In genomic region chr12:16643508-16644345, GRCm38 (mm10) we compare ENCODE assay signal across 8 mouse cellular contexts. TPM values are rescaled to one million over a fixed set of nuclear protein-coding genes. Genes with fewer than 3 reads are reported as not detected.
DNase-seq lines count a peak whose midpoint lies in the region; ATAC-seq and TF ChIP-seq lines count a peak whose summit lies in the region.

No protein-coding gene starts in this region.

- no peaks in the 10 kb centered on the region for H3K27me3 ChIP-seq in neural tube, embryonic 15.5 days (replicated peaks)
- H3K27me3 ChIP-seq in liver, embryonic 11.5 days (replicated peaks; ENCODE audit: control insufficient read depth, insufficient read depth, low read length) = no peaks in the 10 kb centered on the region

- peaks cover 12% of the 10 kb centered on the region for H3K4me1 ChIP-seq in neural tube, embryonic 15.5 days
- H3K4me1 ChIP-seq in liver, embryonic 11.5 days (replicated peaks; ENCODE audit: control insufficient read depth, insufficient read depth, low read length) = no peaks in the 10 kb centered on the region

- H3K9me3 ChIP-seq in neural tube, embryonic 15.5 days (replicated peaks) = no peaks in the 10 kb centered on the region
- H3K9me3 ChIP-seq in liver, embryonic 11.5 days (ENCODE audit: control insufficient read depth, low read length) = no peaks in the 10 kb centered on the region

- H3K9ac ChIP-seq in neural tube, embryonic 15.5 days (replicated peaks) = no peak overlapping the region
- no peak overlapping the region for H3K9ac ChIP-seq in liver, embryonic 11.5 days (ENCODE audit: low read depth, low read length)

- no peak overlapping the region for H3K4me2 ChIP-seq in neural tube, embryonic 15.5 days
- H3K4me2 ChIP-seq in liver, embryonic 11.5 days = no peak overlapping the region

- peak; percentile 70 to 84 for DNase-seq in heart, adult 18-20 months
- no peak for DNase-seq in heart, adult 8-10 months (ENCODE audit: low spot score)
- peak; percentile 93 for DNase-seq in brain, embryonic 14.5 days (ENCODE audit: low read depth)
- peak; percentile 67 to 75 for DNase-seq in gastrocnemius, postnatal 36 days
- DNase-seq in kidney, postnatal 25 days = peak; percentile 13 to 58
- no peak for DNase-seq in liver, embryonic 11.5 days (ENCODE audit: low spot score)
- DNase-seq in ovary, postnatal 10 days (ENCODE audit: low spot score) = no peak

- 28% methylated on average over 12 of the region's 12 CpGs for WGBS in neural tube, embryonic 15.5 days
- 64% methylated on average over 12 of the region's 12 CpGs for WGBS in liver, embryonic 11.5 days

- no peak for TF ChIP-seq CTCF in brain, embryonic 14.5 days (IDR thresholded peaks at IDR 0.05; ENCODE audit: borderline replicate concordance, extremely low read depth, insufficient read depth, insufficient read length)

- H3K4me3 ChIP-seq in neural tube, embryonic 15.5 days (replicated peaks) = no peak overlapping the region
- no peak overlapping the region for H3K4me3 ChIP-seq in liver, embryonic 11.5 days (ENCODE audit: low read depth, low read length)

- peak; percentile 75 for ATAC-seq in neural tube, embryonic 15.5 days (ENCODE audit: low FRiP score)
- ATAC-seq in liver, embryonic 11.5 days (replicated peaks; ENCODE audit: low FRiP score) = no peak

- intact Hi-C loops in gastrocnemius, postnatal 36 days (cut with DNase I) = no loop called here

- TF ChIP-seq POLR2A in brain, embryonic 14.5 days (IDR thresholded peaks at IDR 0.05; ENCODE audit: borderline replicate concordance, extremely low read depth, insufficient read depth, insufficient read length, poor library complexity, severe bottlenecking) = no peak

- peak overlapping the region; percentile 20 for H3K27ac ChIP-seq in neural tube, embryonic 15.5 days (replicated peaks)
- no peak overlapping the region for H3K27ac ChIP-seq in liver, embryonic 11.5 days (ENCODE audit: low read depth, low read length)

- no peaks in the 10 kb centered on the region for H3K36me3 ChIP-seq in neural tube, embryonic 15.5 days
- H3K36me3 ChIP-seq in liver, embryonic 11.5 days (ENCODE audit: control insufficient read depth, insufficient read depth, low read length) = no peaks in the 10 kb centered on the region

RNA-seq across cellular contexts. Expression of gene Ntsr2, which starts 9.5 kb away (rescaled TPM):
- 1 to 10 TPM; 7.2 to 7.9 TPM for total RNA-seq in heart, adult 18-20 months (2021)
- total RNA-seq in heart, adult 8-10 months (2022) = 1 to 10 TPM; 6.5 to 7.8 (median 6.8) TPM
- polyA plus RNA-seq in brain, embryonic 14.5 days (2012; rRNA removed) = 1.5 and 1.8 TPM in 2 replicates
- 1 to 10 TPM; 2.2 to 2.6 TPM for total RNA-seq in gastrocnemius, postnatal 36 days (2021)
- 3.4 and 3.5 TPM in 2 replicates for polyA plus RNA-seq in neural tube, embryonic 15.5 days (2015; fragmentation: Nextera tagmentation; extraction: Ambion mirVana)
- not detected in 2 replicates for polyA plus RNA-seq in liver, embryonic 11.5 days (2014; fragmentation: Nextera tagmentation; extraction: Ambion mirVana)

RNA-seq across cellular contexts. Expression of gene Lpin1, which starts 33.0 kb away (rescaled TPM):
- total RNA-seq in heart, adult 18-20 months (2021) = 100 to 1,000 TPM; 161 to 165 TPM
- 100 to 1,000 TPM; 152 to 176 (median 162) TPM for total RNA-seq in heart, adult 8-10 months (2022)
- polyA plus RNA-seq in brain, embryonic 14.5 days (2012; rRNA removed) = 19.0 and 25.6 TPM in 2 replicates
- 100 to 1,000 TPM; 227 to 246 TPM for total RNA-seq in gastrocnemius, postnatal 36 days (2021)
- 13.2 and 15.5 TPM in 2 replicates for polyA plus RNA-seq in neural tube, embryonic 15.5 days (2015; fragmentation: Nextera tagmentation; extraction: Ambion mirVana)
- polyA plus RNA-seq in liver, embryonic 11.5 days (2014; fragmentation: Nextera tagmentation; extraction: Ambion mirVana) = 9.6 and 10.4 TPM in 2 replicates

Comparison
In these comparisons a context has a peak if more than half of its experiments do, and no peak if none do; other contexts are left out.
1. DNase-seq: peak in heart, adult 18-20 months (2 of 2), brain, embryonic 14.5 days (single experiment), gastrocnemius, postnatal 36 days (2 of 2) and kidney, postnatal 25 days (2 of 2); none in heart, adult 8-10 months (single experiment), liver, embryonic 11.5 days (single experiment) and ovary, postnatal 10 days (single experiment).